Comparison of ENCODE assay signal across 11 mouse cellular contexts in the genomic region with DNA sequence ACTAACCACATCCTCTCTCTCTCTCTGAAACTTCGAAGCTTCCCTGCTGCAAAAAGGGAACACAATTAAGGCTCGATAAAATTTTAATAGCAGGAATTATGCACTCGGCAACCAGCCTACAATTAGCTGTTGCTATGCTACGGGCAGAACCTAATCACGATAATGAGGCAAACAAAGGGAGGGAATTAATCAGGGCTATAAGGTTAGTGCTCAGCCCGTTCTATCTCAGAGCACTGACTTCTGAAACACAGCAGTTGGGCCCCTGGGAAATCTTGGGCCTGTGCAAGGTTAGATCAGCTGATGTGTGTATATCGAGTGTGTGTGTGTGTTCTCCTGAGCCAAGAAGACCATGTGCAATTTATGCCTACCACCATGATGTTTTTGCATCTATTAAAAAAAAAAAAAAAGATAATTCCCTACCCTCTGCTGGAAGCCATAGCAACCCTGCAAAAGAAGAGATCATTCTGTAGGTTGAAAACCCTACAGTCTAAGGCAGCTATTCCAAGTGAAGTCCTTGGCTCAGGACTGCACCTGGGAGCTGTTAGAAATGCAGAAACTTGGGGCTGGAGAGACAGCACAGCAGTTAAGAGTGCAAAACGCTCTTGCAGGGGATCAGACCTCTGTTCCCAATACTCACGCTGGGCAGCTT. TPM values are rescaled to one million over a fixed set of nuclear protein-coding genes. Genes with fewer than 3 reads are reported as not detected.
A peak's percentile ranks its signal among the peaks of the same experiment; 100 is the strongest.
DNase-seq lines count a peak whose midpoint lies in the region; ATAC-seq and TF ChIP-seq lines count a peak whose summit lies in the region.
"Had no signal": no experiment of that assay in that cellular context is flagged by ENCODE, and none has a peak within 500 bp of the region (broad histone marks: within the 10 kb centered on the region; RNA-seq: fewer than 3 reads in every experiment).

No protein-coding gene starts in this region.

- H3K27me3 ChIP-seq in intestine, embryonic 15.5 days (replicated peaks): no peaks in the 10 kb centered on the region; the same call in 1 of the 2 replicates
- H3K27me3 ChIP-seq in intestine, postnatal 0 days (replicated peaks; ENCODE audit: control insufficient read depth, insufficient read depth, low read length): no peaks in the 10 kb centered on the region
- H3K27me3 ChIP-seq in forebrain, embryonic 12.5 days: peaks cover 5% of the 10 kb centered on the region
- no peaks in the 10 kb centered on the region for H3K27me3 ChIP-seq in neural tube, embryonic 15.5 days (replicated peaks)
- H3K27me3 ChIP-seq in kidney, embryonic 14.5 days (ENCODE audit: control insufficient read depth, insufficient read depth, low read length): peaks cover 3% of the 10 kb centered on the region; the same call in 1 of the 2 replicates

- WGBS in intestine, embryonic 15.5 days: 43% methylated on average over 9 of the region's 9 CpGs
- 43% methylated on average over 9 of the region's 9 CpGs for WGBS in intestine, postnatal 0 days
- WGBS in forebrain, embryonic 12.5 days: 14% methylated on average over 9 of the region's 9 CpGs
- 11% methylated on average over 9 of the region's 9 CpGs for WGBS in neural tube, embryonic 15.5 days
- WGBS in kidney, embryonic 14.5 days: 47% methylated on average over 9 of the region's 9 CpGs

- no peak overlapping the region for H3K27ac ChIP-seq in intestine, embryonic 15.5 days
- H3K27ac ChIP-seq in intestine, postnatal 0 days (ENCODE audit: low read depth, low read length): no peak overlapping the region
- peak overlapping the region; percentile 77 for H3K27ac ChIP-seq in forebrain, embryonic 12.5 days
- peak overlapping the region; percentile 88 for H3K27ac ChIP-seq in neural tube, embryonic 15.5 days (replicated peaks)
- H3K27ac ChIP-seq in kidney, embryonic 14.5 days (ENCODE audit: low read depth, low read length): no peak overlapping the region

- peak; percentile 27 to 30 for DNase-seq in layer of hippocampus, postnatal 36 days
- DNase-seq in c-Kit-positive CD71-positive TER-119-positive erythroid progenitor cells, embryonic 14.5 days (ENCODE audit: low spot score): no peak
- DNase-seq in gastrocnemius, postnatal 4 days (ENCODE audit: low spot score in 2 of 2): no peak
- DNase-seq: adrenal gland, adult 2 months; liver; lung, postnatal 4 days had no signal

- H3K4me3 ChIP-seq in intestine, embryonic 15.5 days (replicated peaks): no peak overlapping the region
- no peak overlapping the region for H3K4me3 ChIP-seq in intestine, postnatal 0 days (ENCODE audit: low read depth, low read length)
- H3K4me3 ChIP-seq in forebrain, embryonic 12.5 days (replicated peaks): no peak overlapping the region
- H3K4me3 ChIP-seq in neural tube, embryonic 15.5 days (replicated peaks): no peak overlapping the region
- no peak overlapping the region for H3K4me3 ChIP-seq in kidney, embryonic 14.5 days (ENCODE audit: low read length)

- no peak for TF ChIP-seq CTCF in intestine, postnatal 0 days (IDR thresholded peaks at IDR 0.05; ENCODE audit: low read depth)

- H3K4me2 ChIP-seq in intestine, embryonic 15.5 days (replicated peaks): no peak overlapping the region
- H3K4me2 ChIP-seq in intestine, postnatal 0 days (replicated peaks; ENCODE audit: low read depth): no peak overlapping the region
- H3K4me2 ChIP-seq in forebrain, embryonic 12.5 days: peak overlapping the region; percentile 32
- peak overlapping the region; percentile 32 for H3K4me2 ChIP-seq in neural tube, embryonic 15.5 days
- H3K4me2 ChIP-seq in kidney, embryonic 14.5 days (replicated peaks; ENCODE audit: low read depth, low read length): no peak overlapping the region

- ATAC-seq in intestine, embryonic 15.5 days: 0 out of 2 replicates have a peak, but pooled peaks have one; percentile 55
- ATAC-seq in intestine, postnatal 0 days: no peak
- ATAC-seq in forebrain, embryonic 12.5 days (ENCODE audit: low FRiP score): peak; percentile 87
- ATAC-seq in neural tube, embryonic 15.5 days (ENCODE audit: low FRiP score): peak; percentile 91
- ATAC-seq in kidney, embryonic 14.5 days (ENCODE audit: low FRiP score, low TSS enrichment): no peak

- H3K36me3 ChIP-seq in intestine, embryonic 15.5 days: no peaks in the 10 kb centered on the region
- no peaks in the 10 kb centered on the region for H3K36me3 ChIP-seq in intestine, postnatal 0 days (ENCODE audit: control insufficient read depth, insufficient read depth)
- no peaks in the 10 kb centered on the region for H3K36me3 ChIP-seq in forebrain, embryonic 12.5 days (replicated peaks)
- no peaks in the 10 kb centered on the region for H3K36me3 ChIP-seq in neural tube, embryonic 15.5 days
- no peaks in the 10 kb centered on the region for H3K36me3 ChIP-seq in kidney, embryonic 14.5 days (ENCODE audit: control insufficient read depth, insufficient read depth, low read length)

- H3K9ac ChIP-seq in intestine, embryonic 15.5 days: no peak overlapping the region
- no peak overlapping the region for H3K9ac ChIP-seq in intestine, postnatal 0 days (ENCODE audit: low read depth, low read length)
- no peak overlapping the region for H3K9ac ChIP-seq in forebrain, embryonic 12.5 days
- no peak overlapping the region for H3K9ac ChIP-seq in neural tube, embryonic 15.5 days (replicated peaks)
- no peak overlapping the region for H3K9ac ChIP-seq in kidney, embryonic 14.5 days (ENCODE audit: low read depth, low read length)

- H3K4me1 ChIP-seq in intestine, embryonic 15.5 days (replicated peaks): 0 out of 2 replicates have a peak, but pooled peaks cover 2% of the 10 kb centered on the region
- no peaks in the 10 kb centered on the region for H3K4me1 ChIP-seq in intestine, postnatal 0 days (replicated peaks; ENCODE audit: control insufficient read depth, insufficient read depth, low read length)
- peaks cover 29% of the 10 kb centered on the region for H3K4me1 ChIP-seq in forebrain, embryonic 12.5 days
- peaks cover 44% of the 10 kb centered on the region for H3K4me1 ChIP-seq in neural tube, embryonic 15.5 days
- H3K4me1 ChIP-seq in kidney, embryonic 14.5 days (ENCODE audit: control insufficient read depth, insufficient read depth, low read length): 0 out of 2 replicates have a peak, but pooled peaks cover 4% of the 10 kb centered on the region

- no peaks in the 10 kb centered on the region for H3K9me3 ChIP-seq in intestine, embryonic 15.5 days
- no peaks in the 10 kb centered on the region for H3K9me3 ChIP-seq in intestine, postnatal 0 days (ENCODE audit: control insufficient read depth)
- no peaks in the 10 kb centered on the region for H3K9me3 ChIP-seq in forebrain, embryonic 12.5 days
- no peaks in the 10 kb centered on the region for H3K9me3 ChIP-seq in neural tube, embryonic 15.5 days (replicated peaks)
- no peaks in the 10 kb centered on the region for H3K9me3 ChIP-seq in kidney, embryonic 14.5 days (ENCODE audit: control insufficient read depth, low read length)

RNA-seq across cellular contexts. Expression of gene Glce, which starts 58.9 kb away (rescaled TPM):
- polyA plus RNA-seq in intestine, embryonic 15.5 days (2015; fragmentation: Nextera tagmentation; extraction: Ambion mirVana): 17.7 and 20.8 TPM in 2 replicates
- 8.1 and 10.9 TPM in 2 replicates for polyA plus RNA-seq in intestine, postnatal 0 days (2015; fragmentation: Nextera tagmentation; extraction: Ambion mirVana)
- 17.9 and 19.6 TPM in 2 replicates for polyA plus RNA-seq in forebrain, embryonic 12.5 days (2016; fragmentation: Nextera tagmentation; extraction: Ambion mirVana)
- 10 to 100 TPM; 24.1 to 27.2 TPM for total RNA-seq in layer of hippocampus, postnatal 36 days (2021)
- 20.0 and 22.1 TPM in 2 replicates for polyA plus RNA-seq in neural tube, embryonic 15.5 days (2015; fragmentation: Nextera tagmentation; extraction: Ambion mirVana)
- 9.3 and 25.3 TPM in 2 replicates for polyA plus RNA-seq in kidney, embryonic 14.5 days (2014; fragmentation: Nextera tagmentation; extraction: Ambion mirVana)
- 10 to 100 TPM; 21.7 to 23.0 TPM for total RNA-seq in gastrocnemius, postnatal 4 days (2021)

Comparison
In these comparisons a context has a peak if more than half of its experiments do, and no peak if none do; other contexts are left out.
1. ATAC-seq: peak in intestine, embryonic 15.5 days (single experiment), forebrain, embryonic 12.5 days (single experiment) and neural tube, embryonic 15.5 days (single experiment); none in intestine, postnatal 0 days (single experiment) and kidney, embryonic 14.5 days (single experiment).
2. H3K27ac ChIP-seq: peak in forebrain, embryonic 12.5 days (single experiment) and neural tube, embryonic 15.5 days (single experiment); none in intestine, embryonic 15.5 days (single experiment), intestine, postnatal 0 days (single experiment) and kidney, embryonic 14.5 days (single experiment).
3. H3K4me2 ChIP-seq: peak in forebrain, embryonic 12.5 days (single experiment) and neural tube, embryonic 15.5 days (single experiment); none in intestine, embryonic 15.5 days (single experiment), intestine, postnatal 0 days (single experiment) and kidney, embryonic 14.5 days (single experiment).
4. DNase-seq: peak in layer of hippocampus, postnatal 36 days (2 of 2); none in c-Kit-positive CD71-positive TER-119-positive erythroid progenitor cells, embryonic 14.5 days (single experiment) and gastrocnemius, postnatal 4 days (0 of 2).